ENCODE assay signal across 11 mouse cellular contexts in the genomic region with DNA sequence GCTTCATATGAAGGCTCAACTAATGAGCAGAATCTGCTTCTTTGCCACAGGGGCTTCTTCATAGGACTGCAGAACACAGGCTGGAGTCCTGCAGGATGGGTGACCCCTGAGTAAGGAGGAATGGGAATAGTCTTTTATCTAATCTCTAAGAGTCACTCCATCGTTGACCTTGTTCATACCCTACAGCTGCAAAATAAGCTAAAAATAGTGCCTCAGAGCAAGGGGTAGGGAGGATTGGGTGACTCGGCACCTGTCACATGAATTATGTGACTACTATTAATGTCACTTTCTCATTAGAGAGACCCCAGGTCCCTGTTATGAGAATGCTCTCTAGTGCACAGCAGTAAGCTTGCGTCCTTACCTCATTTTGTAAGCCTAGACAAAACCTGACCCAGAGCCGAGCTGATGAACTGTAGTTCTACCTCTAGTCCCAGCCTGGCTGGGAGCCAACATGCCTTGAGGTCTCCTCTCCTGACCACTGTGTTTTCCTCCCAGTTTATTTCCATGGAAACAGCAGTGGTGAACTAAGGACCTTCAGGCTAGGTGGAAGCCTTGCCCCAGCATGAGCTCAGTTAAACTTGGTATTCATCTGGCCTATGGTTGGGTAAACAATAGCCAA. TPM values are rescaled to one million over a fixed set of nuclear protein-coding genes. Genes with fewer than 3 reads are reported as not detected.
A peak's percentile ranks its signal among the peaks of the same experiment; 100 is the strongest.
DNase-seq lines count a peak whose midpoint lies in the region; ATAC-seq and TF ChIP-seq lines count a peak whose summit lies in the region.
"Had no signal": no experiment of that assay in that cellular context is flagged by ENCODE, and none has a peak within 500 bp of the region (broad histone marks: within the 10 kb centered on the region; RNA-seq: fewer than 3 reads in every experiment).

No protein-coding gene starts in this region.

- peaks cover 18% of the 10 kb centered on the region for H3K4me1 ChIP-seq in forebrain, embryonic 13.5 days
- H3K4me1 ChIP-seq in forebrain, embryonic 15.5 days = peaks cover 9% of the 10 kb centered on the region; the same call in 1 of the 2 replicates
- H3K4me1 ChIP-seq in midbrain, embryonic 14.5 days (ENCODE audit: control insufficient read depth, insufficient read depth, low read length) = no peaks in the 10 kb centered on the region
- no peaks in the 10 kb centered on the region for H3K4me1 ChIP-seq in midbrain, embryonic 11.5 days (ENCODE audit: control insufficient read depth, insufficient read depth, low read length)
- H3K4me1 ChIP-seq in midbrain, postnatal 0 days (ENCODE audit: insufficient read depth, low read length) = peaks cover 2% of the 10 kb centered on the region; the same call in 1 of the 2 replicates
- no peaks in the 10 kb centered on the region for H3K4me1 ChIP-seq in hindbrain, embryonic 11.5 days (replicated peaks; ENCODE audit: control insufficient read depth, insufficient read depth, low read length)

- TF ChIP-seq CTCF in midbrain, postnatal 0 days (IDR thresholded peaks at IDR 0.05) = no peak

- peaks cover 26% of the 10 kb centered on the region; the same call in 1 of the 2 replicates for H3K36me3 ChIP-seq in forebrain, embryonic 13.5 days (ENCODE audit: poor library complexity, severe bottlenecking)
- no peaks in the 10 kb centered on the region for H3K36me3 ChIP-seq in forebrain, embryonic 15.5 days
- peaks cover 17% of the 10 kb centered on the region; the same call in 1 of the 2 replicates for H3K36me3 ChIP-seq in midbrain, embryonic 14.5 days (ENCODE audit: control insufficient read depth, insufficient read depth, low read length)
- H3K36me3 ChIP-seq in midbrain, embryonic 11.5 days (ENCODE audit: control insufficient read depth, insufficient read depth, low read length) = no peaks in the 10 kb centered on the region
- 0 out of 2 replicates have a peak, but pooled peaks cover 6% of the 10 kb centered on the region for H3K36me3 ChIP-seq in midbrain, postnatal 0 days (ENCODE audit: insufficient read depth, low read length)
- no peaks in the 10 kb centered on the region for H3K36me3 ChIP-seq in hindbrain, embryonic 11.5 days (ENCODE audit: control insufficient read depth, insufficient read depth, low read length)

- H3K4me2 ChIP-seq in forebrain, embryonic 13.5 days = no peak overlapping the region
- no peak overlapping the region for H3K4me2 ChIP-seq in forebrain, embryonic 15.5 days (replicated peaks)
- no peak overlapping the region for H3K4me2 ChIP-seq in midbrain, embryonic 14.5 days (ENCODE audit: low read length)
- H3K4me2 ChIP-seq in midbrain, embryonic 11.5 days = no peak overlapping the region
- H3K4me2 ChIP-seq in midbrain, postnatal 0 days (ENCODE audit: low read depth, low read length, poor library complexity, severe bottlenecking) = no peak overlapping the region
- no peak overlapping the region for H3K4me2 ChIP-seq in hindbrain, embryonic 11.5 days (replicated peaks; ENCODE audit: low read depth, low read length)

- no peak overlapping the region; the same call in 1 of the 2 replicates for H3K9ac ChIP-seq in forebrain, embryonic 13.5 days
- H3K9ac ChIP-seq in forebrain, embryonic 15.5 days (replicated peaks) = no peak overlapping the region
- H3K9ac ChIP-seq in midbrain, embryonic 14.5 days (replicated peaks; ENCODE audit: low read length) = no peak overlapping the region
- H3K9ac ChIP-seq in midbrain, embryonic 11.5 days (ENCODE audit: low read length) = no peak overlapping the region
- H3K9ac ChIP-seq in midbrain, postnatal 0 days (replicated peaks; ENCODE audit: low read length, poor library complexity, severe bottlenecking) = no peak overlapping the region
- no peak overlapping the region for H3K9ac ChIP-seq in hindbrain, embryonic 11.5 days (ENCODE audit: low read depth, low read length)

- 59% methylated on average over 4 of the region's 4 CpGs for WGBS in forebrain, embryonic 13.5 days
- 55% methylated on average over 4 of the region's 4 CpGs for WGBS in forebrain, embryonic 15.5 days
- 76% methylated on average over 4 of the region's 4 CpGs for WGBS in midbrain, embryonic 14.5 days
- WGBS in midbrain, embryonic 11.5 days = 90% methylated on average over 4 of the region's 4 CpGs
- 66% methylated on average over 4 of the region's 4 CpGs for WGBS in midbrain, postnatal 0 days
- WGBS in hindbrain, embryonic 11.5 days = 76% methylated on average over 4 of the region's 4 CpGs

- H3K9me3 ChIP-seq in forebrain, embryonic 13.5 days (replicated peaks) = no peaks in the 10 kb centered on the region
- no peaks in the 10 kb centered on the region for H3K9me3 ChIP-seq in forebrain, embryonic 15.5 days
- no peaks in the 10 kb centered on the region for H3K9me3 ChIP-seq in midbrain, embryonic 14.5 days (ENCODE audit: control insufficient read depth, low read length)
- H3K9me3 ChIP-seq in midbrain, embryonic 11.5 days (ENCODE audit: control insufficient read depth, low read length) = no peaks in the 10 kb centered on the region
- H3K9me3 ChIP-seq in midbrain, postnatal 0 days (ENCODE audit: low read length) = no peaks in the 10 kb centered on the region
- H3K9me3 ChIP-seq in hindbrain, embryonic 11.5 days (ENCODE audit: control insufficient read depth, low read length) = no peaks in the 10 kb centered on the region

- H3K27me3 ChIP-seq in forebrain, embryonic 13.5 days = no peaks in the 10 kb centered on the region
- H3K27me3 ChIP-seq in forebrain, embryonic 15.5 days = no peaks in the 10 kb centered on the region
- H3K27me3 ChIP-seq in midbrain, embryonic 14.5 days (ENCODE audit: control insufficient read depth, insufficient read depth, low read length) = no peaks in the 10 kb centered on the region
- no peaks in the 10 kb centered on the region for H3K27me3 ChIP-seq in midbrain, embryonic 11.5 days (ENCODE audit: control insufficient read depth, insufficient read depth, low read length)
- no peaks in the 10 kb centered on the region for H3K27me3 ChIP-seq in midbrain, postnatal 0 days (ENCODE audit: insufficient read depth, low read length)
- H3K27me3 ChIP-seq in hindbrain, embryonic 11.5 days (ENCODE audit: control insufficient read depth, insufficient read depth, low read length) = no peaks in the 10 kb centered on the region
- H3K27me3 ChIP-seq: CH12.LX had no signal

- ATAC-seq in forebrain, embryonic 13.5 days = no peak
- no peak for ATAC-seq in forebrain, embryonic 15.5 days (replicated peaks)
- ATAC-seq in midbrain, embryonic 14.5 days (ENCODE audit: low FRiP score, low TSS enrichment) = no peak
- no peak for ATAC-seq in midbrain, embryonic 11.5 days (ENCODE audit: low FRiP score)
- no peak for ATAC-seq in midbrain, postnatal 0 days (ENCODE audit: low FRiP score)
- no peak for ATAC-seq in hindbrain, embryonic 11.5 days (ENCODE audit: low FRiP score)

- H3K27ac ChIP-seq in forebrain, embryonic 13.5 days = peak overlapping the region; percentile 31
- no peak overlapping the region; the same call in 1 of the 2 replicates for H3K27ac ChIP-seq in forebrain, embryonic 15.5 days (replicated peaks)
- no peak overlapping the region for H3K27ac ChIP-seq in midbrain, embryonic 14.5 days (replicated peaks; ENCODE audit: low read depth, low read length)
- H3K27ac ChIP-seq in midbrain, embryonic 11.5 days (ENCODE audit: low read depth, low read length) = no peak overlapping the region
- H3K27ac ChIP-seq in midbrain, postnatal 0 days (ENCODE audit: low read depth, low read length) = no peak overlapping the region; the same call in 1 of the 2 replicates
- H3K27ac ChIP-seq in hindbrain, embryonic 11.5 days (ENCODE audit: low read depth, low read length) = no peak overlapping the region
- H3K27ac ChIP-seq: stomach, postnatal 0 days had no signal

- H3K4me3 ChIP-seq in forebrain, embryonic 13.5 days = no peak overlapping the region
- H3K4me3 ChIP-seq in forebrain, embryonic 15.5 days = no peak overlapping the region
- H3K4me3 ChIP-seq in midbrain, embryonic 14.5 days (replicated peaks; ENCODE audit: low read depth, low read length) = no peak overlapping the region
- no peak overlapping the region for H3K4me3 ChIP-seq in midbrain, embryonic 11.5 days (ENCODE audit: low read depth, low read length)
- H3K4me3 ChIP-seq in midbrain, postnatal 0 days (ENCODE audit: low read depth, low read length) = no peak overlapping the region
- H3K4me3 ChIP-seq in hindbrain, embryonic 11.5 days (ENCODE audit: low read depth, low read length) = no peak overlapping the region

- DNase-seq in midbrain, embryonic 14.5 days = peak; percentile 42
- no peak for DNase-seq in midbrain, embryonic 11.5 days (ENCODE audit: low spot score, missing footprints)
- peak; percentile 46 to 59 for DNase-seq in kidney, adult 8-10 months
- peak; percentile 27 for DNase-seq in midbrain, postnatal 0 days (ENCODE audit: low spot score)
- DNase-seq in hindbrain, embryonic 11.5 days (ENCODE audit: low spot score) = no peak
- DNase-seq in testis, postnatal 10 days (ENCODE audit: low spot score) = no peak
- DNase-seq: adrenal gland, postnatal 10 days had no signal

RNA-seq across cellular contexts. Expression of a gene that starts 37.8 kb away (rescaled TPM):
- polyA plus RNA-seq in forebrain, embryonic 13.5 days (2015; fragmentation: Nextera tagmentation; extraction: Ambion mirVana) = 11.0 and 13.0 TPM in 2 replicates
- 10.0 and 10.8 TPM in 2 replicates for polyA plus RNA-seq in forebrain, embryonic 15.5 days (2015; fragmentation: Nextera tagmentation; extraction: Ambion mirVana)
- polyA plus RNA-seq in midbrain, embryonic 14.5 days (2014; fragmentation: Nextera tagmentation; extraction: Ambion mirVana) = 2.1 and 10.1 TPM in 2 replicates
- polyA plus RNA-seq in midbrain, embryonic 11.5 days (2014; fragmentation: Nextera tagmentation; extraction: Ambion mirVana) = 17.0 and 18.8 TPM in 2 replicates
- total RNA-seq in midbrain, postnatal 0 days (2014; rRNA removed) = 16.7 and 16.8 TPM in 2 replicates
- polyA plus RNA-seq in midbrain, postnatal 0 days (2015; fragmentation: Nextera tagmentation; extraction: Ambion mirVana) = 9.8 TPM in 2 replicates
- 19.9 and 21.3 TPM in 2 replicates for polyA plus RNA-seq in hindbrain, embryonic 11.5 days (2014; fragmentation: Nextera tagmentation; extraction: Ambion mirVana)

Comparison
In these comparisons a context has a peak if more than half of its experiments do, and no peak if none do; other contexts are left out.
1. DNase-seq: peak in midbrain, embryonic 14.5 days (single experiment), kidney, adult 8-10 months (2 of 2) and midbrain, postnatal 0 days (single experiment); none in midbrain, embryonic 11.5 days (single experiment), hindbrain, embryonic 11.5 days (single experiment) and testis, postnatal 10 days (single experiment).